ENCODE assay signal across 31 mouse cellular contexts in the genomic region with DNA sequence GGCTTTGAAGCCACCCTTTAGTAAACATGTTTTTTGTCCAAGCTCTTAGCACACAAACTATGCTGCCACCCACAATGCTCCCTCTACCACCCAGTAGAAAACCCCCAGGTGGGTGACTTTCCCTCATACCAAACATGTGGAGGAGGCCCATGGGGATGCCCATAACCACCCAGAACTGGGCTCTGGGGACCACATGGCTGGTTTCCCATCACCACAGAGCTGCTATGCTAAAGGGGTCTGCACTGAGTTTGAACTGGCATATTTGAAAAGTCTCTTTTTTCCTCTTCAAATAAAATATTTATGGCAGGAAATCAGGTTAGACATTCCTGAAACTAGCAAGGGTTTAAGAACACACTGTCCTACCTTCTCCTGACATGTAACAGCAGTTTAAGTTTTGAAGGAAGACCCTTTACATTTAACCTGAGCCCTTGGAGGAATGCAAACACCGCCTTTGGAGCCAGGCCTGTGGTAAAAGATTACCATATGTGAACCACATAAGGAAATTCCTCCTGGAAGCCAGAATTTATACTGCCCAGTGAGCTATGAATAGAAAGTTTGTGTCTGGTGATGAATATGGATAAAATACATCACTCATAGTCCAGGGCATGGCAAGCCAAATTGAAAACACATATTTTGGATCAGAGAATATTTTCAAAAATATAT.
A peak's percentile ranks its signal among the peaks of the same experiment; 100 is the strongest.
DNase-seq lines count a peak whose midpoint lies in the region; ATAC-seq lines count a peak whose summit lies in the region.
"Had no signal": no experiment of that assay in that cellular context is flagged by ENCODE, and none has a peak within 500 bp of the region (broad histone marks: within the 10 kb centered on the region; RNA-seq: fewer than 3 reads in every experiment).

No protein-coding gene starts in this region.

- no peaks in the 10 kb centered on the region for H3K4me1 ChIP-seq in midbrain, embryonic 10.5 days
- H3K4me1 ChIP-seq in midbrain, embryonic 14.5 days (ENCODE audit: control insufficient read depth, insufficient read depth, low read length), result no peaks in the 10 kb centered on the region
- peaks cover 20% of the 10 kb centered on the region for H3K4me1 ChIP-seq in embryonic facial prominence, embryonic 14.5 days (ENCODE audit: control insufficient read depth, insufficient read depth, low read length)
- H3K4me1 ChIP-seq in limb, embryonic 11.5 days (ENCODE audit: control insufficient read depth, insufficient read depth, low read length), result no peaks in the 10 kb centered on the region
- H3K4me1 ChIP-seq: hindbrain, embryonic 15.5 days; megakaryocyte, embryonic 14.5 days; midbrain, embryonic 13.5 days had no signal

- no peaks in the 10 kb centered on the region for H3K27me3 ChIP-seq in midbrain, embryonic 10.5 days (ENCODE audit: low read depth, poor library complexity, severe bottlenecking)
- H3K27me3 ChIP-seq in midbrain, embryonic 14.5 days (ENCODE audit: control insufficient read depth, insufficient read depth, low read length), result no peaks in the 10 kb centered on the region
- no peaks in the 10 kb centered on the region for H3K27me3 ChIP-seq in embryonic facial prominence, embryonic 14.5 days (replicated peaks; ENCODE audit: control insufficient read depth, insufficient read depth, low read length)
- no peaks in the 10 kb centered on the region for H3K27me3 ChIP-seq in limb, embryonic 11.5 days (ENCODE audit: control insufficient read depth, insufficient read depth, low read length)
- H3K27me3 ChIP-seq: hindbrain, embryonic 15.5 days; megakaryocyte, embryonic 14.5 days; midbrain, embryonic 13.5 days had no signal

- no peaks in the 10 kb centered on the region for H3K36me3 ChIP-seq in midbrain, embryonic 10.5 days
- no peaks in the 10 kb centered on the region for H3K36me3 ChIP-seq in midbrain, embryonic 14.5 days (ENCODE audit: control insufficient read depth, insufficient read depth, low read length)
- H3K36me3 ChIP-seq in embryonic facial prominence, embryonic 14.5 days (ENCODE audit: control insufficient read depth, insufficient read depth, low read length), result no peaks in the 10 kb centered on the region
- no peaks in the 10 kb centered on the region for H3K36me3 ChIP-seq in limb, embryonic 11.5 days (ENCODE audit: control insufficient read depth, insufficient read depth, low read length)
- H3K36me3 ChIP-seq: heart, embryonic 10.5 days; hindbrain, embryonic 15.5 days; midbrain, embryonic 13.5 days had no signal

- H3K9me3 ChIP-seq in midbrain, embryonic 10.5 days (replicated peaks), result no peaks in the 10 kb centered on the region; the same call in 1 of the 2 replicates
- H3K9me3 ChIP-seq in midbrain, embryonic 14.5 days (ENCODE audit: control insufficient read depth, low read length), result no peaks in the 10 kb centered on the region
- no peaks in the 10 kb centered on the region for H3K9me3 ChIP-seq in embryonic facial prominence, embryonic 14.5 days (ENCODE audit: control insufficient read depth, low read length)
- H3K9me3 ChIP-seq in limb, embryonic 11.5 days (ENCODE audit: control insufficient read depth, low read length), result no peaks in the 10 kb centered on the region
- H3K9me3 ChIP-seq: heart, embryonic 10.5 days; hindbrain, embryonic 15.5 days; midbrain, embryonic 13.5 days had no signal

- H3K9ac ChIP-seq in midbrain, embryonic 14.5 days (replicated peaks; ENCODE audit: low read length), result no peak overlapping the region
- H3K9ac ChIP-seq in embryonic facial prominence, embryonic 14.5 days (ENCODE audit: low read depth, low read length), result no peak overlapping the region
- H3K9ac ChIP-seq in limb, embryonic 11.5 days (ENCODE audit: low read length), result no peak overlapping the region
- H3K9ac ChIP-seq: hindbrain, embryonic 15.5 days; midbrain, embryonic 13.5 days had no signal

- no peak for ATAC-seq in midbrain, embryonic 14.5 days (ENCODE audit: low FRiP score, low TSS enrichment)
- ATAC-seq in embryonic facial prominence, embryonic 14.5 days (ENCODE audit: low read depth), result peak; percentile 81
- ATAC-seq in limb, embryonic 11.5 days (ENCODE audit: insufficient number of reproducible peaks, low FRiP score, low TSS enrichment, low read depth), result no peak
- ATAC-seq: activated CD4-positive, CD25-positive, alpha-beta regulatory T cell, adult 4 months; CD4-positive, CD25-positive, alpha-beta regulatory T cell, adult 4 months; forebrain, embryonic 16.5 days; inflammation-experienced regulatory T-cells, adult 6 months; midbrain, embryonic 13.5 days had no signal

- WGBS in midbrain, embryonic 10.5 days, result 71% methylated on average over 1 of the region's 1 CpGs
- WGBS in midbrain, embryonic 14.5 days, result 76% methylated on average over 1 of the region's 1 CpGs
- 28% methylated on average over 1 of the region's 1 CpGs for WGBS in embryonic facial prominence, embryonic 14.5 days
- WGBS in limb, embryonic 11.5 days, result 54% methylated on average over 1 of the region's 1 CpGs

- no peak overlapping the region for H3K4me3 ChIP-seq in midbrain, embryonic 10.5 days
- H3K4me3 ChIP-seq in midbrain, embryonic 14.5 days (replicated peaks; ENCODE audit: low read depth, low read length), result no peak overlapping the region
- H3K4me3 ChIP-seq in embryonic facial prominence, embryonic 14.5 days (ENCODE audit: low read depth, low read length), result no peak overlapping the region
- H3K4me3 ChIP-seq in limb, embryonic 11.5 days (ENCODE audit: low read depth, low read length), result no peak overlapping the region
- H3K4me3 ChIP-seq: erythroblast, embryonic 14.5 days; heart, embryonic 10.5 days; hindbrain, embryonic 15.5 days; megakaryocyte, embryonic 14.5 days; midbrain, embryonic 13.5 days had no signal

- H3K27ac ChIP-seq in midbrain, embryonic 10.5 days (replicated peaks), result 0 out of 2 replicates have a peak overlapping the region, but pooled peaks have one; percentile 9
- H3K27ac ChIP-seq in midbrain, embryonic 14.5 days (replicated peaks; ENCODE audit: low read depth, low read length), result no peak overlapping the region
- peak overlapping the region; percentile 81 for H3K27ac ChIP-seq in embryonic facial prominence, embryonic 14.5 days (replicated peaks; ENCODE audit: low read depth, low read length)
- peak overlapping the region; percentile 48 for H3K27ac ChIP-seq in limb, embryonic 11.5 days (replicated peaks; ENCODE audit: low read depth, low read length)
- H3K27ac ChIP-seq: heart, embryonic 10.5 days; hindbrain, embryonic 15.5 days; midbrain, embryonic 13.5 days; stomach, postnatal 0 days had no signal

- DNase-seq in midbrain, embryonic 10.5 days (ENCODE audit: low spot score), result no peak
- DNase-seq in midbrain, embryonic 14.5 days, result no peak
- DNase-seq in embryonic facial prominence, embryonic 14.5 days (ENCODE audit: low spot score), result peak; percentile 88
- DNase-seq in limb, embryonic 11.5 days (ENCODE audit: low spot score), result no peak
- DNase-seq in thymus, postnatal 4 days, result no peak
- DNase-seq in adrenal gland, adult (ENCODE audit: inconsistent age in 2 of 2, low spot score in 1 of 2), result no peak
- DNase-seq in T-cell, adult 2 months (ENCODE audit: low spot score), result no peak
- DNase-seq: adrenal gland, adult 8-10 months; cerebellum, adult 11 months; cerebellum, adult 9-10 months; cerebellum, postnatal 36 days; embryo, embryonic 11 days; gastrocnemius, postnatal 10 days; heart, postnatal 4 days; kidney, adult 11 months; kidney, postnatal 14 days; layer of hippocampus, adult 9-11 months; lung, postnatal 36 days; right cerebral cortex, adult 18-20 months; thymus, adult 18-20 months; thymus, postnatal 25 days had no signal

- H3K4me2 ChIP-seq in midbrain, embryonic 14.5 days (ENCODE audit: low read length), result no peak overlapping the region
- peak overlapping the region; percentile 0; the same call in 1 of the 2 replicates for H3K4me2 ChIP-seq in embryonic facial prominence, embryonic 14.5 days (ENCODE audit: low read depth, low read length)
- no peak overlapping the region for H3K4me2 ChIP-seq in limb, embryonic 11.5 days (ENCODE audit: low read depth, severe bottlenecking)
- H3K4me2 ChIP-seq: hindbrain, embryonic 15.5 days; midbrain, embryonic 13.5 days had no signal
